Mouse (Mus musculus): Measurements from ENCODE around the gene 4930579F01Rik. TPM values are rescaled to one million over a fixed set of nuclear protein-coding genes. Genes with fewer than 3 reads are reported as not detected.

4930579F01Rik gene
- polyA plus RNA-seq, 1 experiment: not detected

DNA sequence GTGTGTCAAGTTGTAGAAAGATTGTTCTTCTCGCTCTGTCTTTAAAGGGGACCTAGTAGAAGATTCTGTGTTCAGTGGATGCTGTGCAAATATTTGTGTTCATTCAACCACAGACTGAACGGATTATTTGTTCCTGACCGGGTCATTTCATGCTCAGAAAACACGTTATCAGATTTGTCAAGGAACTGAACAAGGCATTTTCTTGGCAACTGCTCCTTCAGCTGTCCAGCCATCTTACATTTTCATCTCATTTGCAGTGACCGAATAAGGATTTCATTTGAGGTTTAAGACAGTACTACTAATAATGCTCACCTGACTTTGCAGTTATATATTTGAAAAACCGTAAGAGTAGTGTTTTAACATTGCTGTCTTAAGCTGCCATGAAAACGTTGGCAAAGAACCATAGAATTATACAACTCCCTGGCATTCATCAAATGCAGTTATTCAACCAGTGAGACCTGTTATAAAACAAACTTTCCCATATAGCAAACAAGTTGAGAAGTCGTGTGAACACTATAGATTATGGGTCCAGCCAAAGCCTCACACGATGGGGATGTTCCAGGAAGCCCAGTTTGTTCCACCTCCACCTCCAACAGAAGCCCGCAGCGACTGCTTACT is 43.0 kb upstream of the 4930579F01Rik start:
- no peaks in the 10 kb centered on the region for H3K27me3 ChIP-seq (ENCODE audit: control insufficient read depth, insufficient read depth, low read length)
- 45% methylated on average over 11 of the region's 11 CpGs for WGBS
- DNase-seq: no peak
- H3K4me1 ChIP-seq (ENCODE audit: control insufficient read depth, insufficient read depth, low read length): no peaks in the 10 kb centered on the region
- no peak overlapping the region for H3K4me3 ChIP-seq (replicated peaks; ENCODE audit: insufficient read depth, low read depth, low read length)
- TF ChIP-seq CTCF (IDR thresholded peaks at IDR 0.05; ENCODE audit: borderline replicate concordance, insufficient read depth, low read depth, low read length): no peak
- no peak for TF ChIP-seq POLR2A (IDR thresholded peaks at IDR 0.05; ENCODE audit: borderline replicate concordance, insufficient read depth, low read length)
- no peak overlapping the region for H3K27ac ChIP-seq (ENCODE audit: insufficient read depth, low read length)

DNA sequence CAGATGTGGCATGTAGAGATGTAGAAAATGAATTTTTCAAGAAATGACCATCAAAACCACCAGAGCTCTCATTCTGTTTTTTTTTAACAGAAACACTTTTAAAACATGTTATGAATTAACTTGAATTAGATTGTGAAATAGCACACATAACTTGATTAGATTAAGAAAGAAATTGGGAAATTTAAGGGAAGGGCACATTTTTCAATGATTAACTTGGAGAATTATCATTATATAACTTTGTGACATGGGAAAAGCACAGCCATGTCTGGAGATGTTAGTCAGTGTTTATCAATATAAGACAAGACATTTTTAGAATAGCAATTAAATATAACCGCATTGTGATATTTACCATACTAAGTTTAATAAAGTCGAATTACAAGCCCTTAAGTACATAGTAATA is 37.9 kb upstream of the 4930579F01Rik start:
- Histone ChIP-seq H3K27ac (ENCODE audit: insufficient read depth, low read length) (no peak overlapping the region), H3K4me3 (replicated peaks; ENCODE audit: insufficient read depth, low read depth, low read length) (no peak overlapping the region), H3K27me3 (ENCODE audit: control insufficient read depth, insufficient read depth, low read length) (no peaks in the 10 kb centered on the region), H3K4me1 (ENCODE audit: control insufficient read depth, insufficient read depth, low read length) (no peaks in the 10 kb centered on the region)
- no peak for DNase-seq
- WGBS: 87% methylated on average over 2 of the region's 2 CpGs
- TF ChIP-seq POLR2A (IDR thresholded peaks at IDR 0.05; ENCODE audit: borderline replicate concordance, insufficient read depth, low read length) (no peak), CTCF (IDR thresholded peaks at IDR 0.05; ENCODE audit: borderline replicate concordance, insufficient read depth, low read depth, low read length) (no peak)

DNA sequence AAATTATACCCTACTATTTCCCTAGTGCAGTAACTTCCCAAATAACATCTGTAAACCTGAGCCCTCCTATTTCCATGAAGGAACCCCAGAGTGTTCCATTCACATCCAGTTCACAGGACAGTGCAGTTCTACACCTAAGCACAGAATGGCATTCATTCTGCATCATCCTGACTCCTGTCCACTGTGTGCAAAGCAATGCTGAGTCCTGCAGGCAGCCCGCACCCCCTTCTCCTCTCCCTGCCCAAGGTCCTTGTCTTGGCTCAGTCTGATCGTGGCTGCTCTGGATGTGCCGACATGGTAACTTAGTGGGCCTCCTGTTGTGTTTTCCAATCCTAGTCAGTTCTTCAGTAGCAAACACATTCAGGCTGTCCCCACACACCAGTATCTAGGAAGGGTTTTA is 36.6 kb upstream of the 4930579F01Rik start:
- no peaks in the 10 kb centered on the region; the same call in 1 of the 2 replicates for H3K4me1 ChIP-seq (ENCODE audit: control insufficient read depth, insufficient read depth, low read length)
- WGBS: 40% methylated on average over 3 of the region's 3 CpGs
- H3K27me3 ChIP-seq (ENCODE audit: control insufficient read depth, insufficient read depth, low read length): no peaks in the 10 kb centered on the region
- TF ChIP-seq POLR2A (IDR thresholded peaks at IDR 0.05; ENCODE audit: borderline replicate concordance, insufficient read depth, low read length): no peak
- no peak for TF ChIP-seq CTCF (IDR thresholded peaks at IDR 0.05; ENCODE audit: borderline replicate concordance, insufficient read depth, low read depth, low read length)
- H3K4me3 ChIP-seq (replicated peaks; ENCODE audit: insufficient read depth, low read depth, low read length): no peak overlapping the region
- no peak for DNase-seq
- no peak overlapping the region for H3K27ac ChIP-seq (ENCODE audit: insufficient read depth, low read length)

DNA sequence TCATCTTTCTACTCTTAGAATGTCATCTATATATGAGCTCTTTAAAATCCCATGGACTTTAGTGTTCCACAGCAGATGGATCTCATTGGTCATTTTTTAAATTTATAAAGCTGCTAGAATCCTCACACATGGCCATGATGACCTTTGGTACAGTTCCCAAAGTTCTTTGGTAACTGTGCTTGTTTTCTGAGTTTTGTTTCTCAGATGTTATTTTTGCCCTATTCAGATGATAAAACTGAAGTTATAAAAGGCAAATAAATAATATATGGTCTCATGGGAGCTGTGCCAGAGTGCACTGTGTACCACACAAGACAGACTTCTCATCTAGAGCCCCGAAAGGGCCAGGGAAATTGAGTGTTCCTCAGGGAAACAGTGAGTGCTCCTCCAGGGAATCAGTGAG is 35.8 kb upstream of the 4930579F01Rik start:
- DNase-seq: no peak
- WGBS: 93% methylated on average over 1 of the region's 1 CpGs
- TF ChIP-seq POLR2A (IDR thresholded peaks at IDR 0.05; ENCODE audit: borderline replicate concordance, insufficient read depth, low read length) (no peak), CTCF (IDR thresholded peaks at IDR 0.05; ENCODE audit: borderline replicate concordance, insufficient read depth, low read depth, low read length) (no peak)
- Histone ChIP-seq H3K4me3 (replicated peaks; ENCODE audit: insufficient read depth, low read depth, low read length) (no peak overlapping the region), H3K27ac (ENCODE audit: insufficient read depth, low read length) (no peak overlapping the region), H3K4me1 (ENCODE audit: control insufficient read depth, insufficient read depth, low read length) (no peaks in the 10 kb centered on the region; the same call in 1 of the 2 replicates), H3K27me3 (ENCODE audit: control insufficient read depth, insufficient read depth, low read length) (no peaks in the 10 kb centered on the region)

DNA sequence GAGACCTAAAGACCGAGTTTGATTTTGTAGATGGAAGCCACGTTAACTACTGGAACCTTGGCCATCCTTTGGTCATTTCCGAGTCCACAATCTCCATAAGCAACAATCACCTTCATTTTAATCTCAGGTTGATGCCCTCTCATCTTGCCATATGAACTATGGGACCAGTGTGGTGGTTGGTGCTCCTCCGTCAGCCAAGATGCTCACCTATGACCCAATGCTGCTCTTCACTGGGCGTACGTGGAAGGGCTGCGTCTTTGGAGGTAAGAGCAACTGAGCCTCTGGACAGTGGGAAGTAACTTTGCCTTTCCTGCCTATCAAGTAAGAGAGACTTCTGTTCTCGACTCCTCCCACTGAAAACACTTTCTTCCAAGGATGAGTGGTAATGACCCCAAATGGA is 34.2 kb upstream of the 4930579F01Rik start:
- Histone ChIP-seq H3K4me3 (replicated peaks; ENCODE audit: insufficient read depth, low read depth, low read length) (no peak overlapping the region), H3K27me3 (ENCODE audit: control insufficient read depth, insufficient read depth, low read length) (no peaks in the 10 kb centered on the region), H3K27ac (ENCODE audit: insufficient read depth, low read length) (no peak overlapping the region), H3K4me1 (ENCODE audit: control insufficient read depth, insufficient read depth, low read length) (no peaks in the 10 kb centered on the region; the same call in 1 of the 2 replicates)
- no peak for DNase-seq
- TF ChIP-seq CTCF (IDR thresholded peaks at IDR 0.05; ENCODE audit: borderline replicate concordance, insufficient read depth, low read depth, low read length): no peak
- no peak for TF ChIP-seq POLR2A (IDR thresholded peaks at IDR 0.05; ENCODE audit: borderline replicate concordance, insufficient read depth, low read length)
- 94% methylated on average over 8 of the region's 8 CpGs for WGBS

DNA sequence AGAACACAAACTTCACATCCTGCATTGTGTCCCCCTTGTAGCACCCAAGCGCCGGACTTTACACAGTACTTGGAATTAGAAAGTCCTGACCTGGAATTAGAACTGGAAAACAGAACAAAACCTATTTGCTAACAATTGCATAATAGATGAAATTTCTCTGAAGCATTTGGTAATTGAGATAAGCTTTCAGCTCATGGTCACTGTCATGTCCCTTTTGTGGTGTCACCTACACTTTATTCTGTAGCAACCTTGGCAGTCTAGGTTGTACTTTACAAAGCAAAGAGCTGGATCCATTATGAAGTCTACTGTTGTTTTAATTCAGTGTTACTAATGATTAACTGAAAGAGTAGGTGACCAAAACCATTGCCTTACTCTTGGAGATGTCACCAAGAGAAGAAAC is 33.5 kb upstream of the 4930579F01Rik start:
- no peak overlapping the region for H3K27ac ChIP-seq (ENCODE audit: insufficient read depth, low read length)
- DNase-seq: no peak
- H3K4me3 ChIP-seq (replicated peaks; ENCODE audit: insufficient read depth, low read depth, low read length): no peak overlapping the region
- 99% methylated on average over 2 of the region's 2 CpGs for WGBS
- H3K4me1 ChIP-seq (ENCODE audit: control insufficient read depth, insufficient read depth, low read length): no peaks in the 10 kb centered on the region; the same call in 1 of the 2 replicates
- TF ChIP-seq CTCF (IDR thresholded peaks at IDR 0.05; ENCODE audit: borderline replicate concordance, insufficient read depth, low read depth, low read length): no peak
- TF ChIP-seq POLR2A (IDR thresholded peaks at IDR 0.05; ENCODE audit: borderline replicate concordance, insufficient read depth, low read length): no peak
- H3K27me3 ChIP-seq (ENCODE audit: control insufficient read depth, insufficient read depth, low read length): no peaks in the 10 kb centered on the region

DNA sequence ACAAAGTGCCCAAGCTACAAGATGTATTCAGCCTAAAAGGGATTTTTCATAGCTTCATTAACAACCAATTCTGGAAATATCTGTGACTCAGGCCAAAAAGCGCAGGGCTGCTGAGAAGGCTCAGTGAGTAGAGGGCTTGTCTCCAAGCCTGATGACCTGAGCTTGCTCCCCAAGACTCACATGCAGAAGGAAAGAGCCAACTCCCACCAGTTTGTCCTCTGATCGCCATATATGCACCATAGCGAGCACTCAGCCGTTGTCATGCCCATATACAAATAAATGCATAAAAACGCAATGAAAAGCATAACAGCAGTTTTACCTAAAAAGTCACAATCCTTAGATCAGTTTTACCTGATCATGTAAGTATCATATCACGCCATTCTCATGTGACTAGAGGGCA is 32.9 kb upstream of the 4930579F01Rik start:
- Histone ChIP-seq H3K4me1 (ENCODE audit: control insufficient read depth, insufficient read depth, low read length) (no peaks in the 10 kb centered on the region; the same call in 1 of the 2 replicates), H3K27me3 (ENCODE audit: control insufficient read depth, insufficient read depth, low read length) (no peaks in the 10 kb centered on the region), H3K27ac (ENCODE audit: insufficient read depth, low read length) (no peak overlapping the region), H3K4me3 (replicated peaks; ENCODE audit: insufficient read depth, low read depth, low read length) (no peak overlapping the region)
- WGBS: 91% methylated on average over 6 of the region's 6 CpGs
- DNase-seq: no peak
- TF ChIP-seq CTCF (IDR thresholded peaks at IDR 0.05; ENCODE audit: borderline replicate concordance, insufficient read depth, low read depth, low read length): no peak
- TF ChIP-seq POLR2A (IDR thresholded peaks at IDR 0.05; ENCODE audit: borderline replicate concordance, insufficient read depth, low read length): no peak

DNA sequence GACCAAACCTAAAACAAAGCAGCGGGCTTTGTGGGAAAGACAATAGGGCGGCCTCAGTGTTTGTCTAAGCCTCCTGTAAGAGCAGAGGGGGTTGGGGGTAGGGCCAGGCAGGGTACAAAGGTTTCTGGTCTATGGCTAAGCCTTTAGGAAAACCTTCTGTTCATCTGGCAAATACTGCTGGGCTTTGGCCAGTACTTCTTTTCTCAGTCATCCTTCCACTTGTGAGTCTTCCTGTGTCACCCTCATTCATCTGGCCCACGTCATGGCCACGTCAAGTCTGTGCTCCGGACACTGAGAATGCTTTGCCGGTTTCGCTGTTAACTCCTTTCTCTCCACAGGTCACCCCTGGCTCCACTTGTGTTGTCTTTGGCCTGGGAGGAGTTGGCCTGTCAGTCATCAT is 32.2 kb upstream of the 4930579F01Rik start:
- H3K4me3 ChIP-seq (replicated peaks; ENCODE audit: insufficient read depth, low read depth, low read length): no peak overlapping the region
- no peaks in the 10 kb centered on the region for H3K27me3 ChIP-seq (ENCODE audit: control insufficient read depth, insufficient read depth, low read length)
- TF ChIP-seq POLR2A (IDR thresholded peaks at IDR 0.05; ENCODE audit: borderline replicate concordance, insufficient read depth, low read length) (no peak), CTCF (IDR thresholded peaks at IDR 0.05; ENCODE audit: borderline replicate concordance, insufficient read depth, low read depth, low read length) (no peak)
- H3K27ac ChIP-seq (ENCODE audit: insufficient read depth, low read length): no peak overlapping the region
- peak in 1 of 2 experiments; percentile 39 for DNase-seq
- no peaks in the 10 kb centered on the region; the same call in 1 of the 2 replicates for H3K4me1 ChIP-seq (ENCODE audit: control insufficient read depth, insufficient read depth, low read length)
- 25% methylated on average over 7 of the region's 7 CpGs for WGBS

Data from cerebellum, adult 2 months (tissue).